Mouse (Mus musculus) spleen, postnatal 36 days (tissue): ENCODE results near the gene Jsrp1.
"Not testable (repeated sequence)": the region's sequence is repeated elsewhere in the genome, so short reads cannot be mapped to it uniquely, and the experiment has no call there.

Experiments used
- DNase-seq, 2 experiments: peaks; one replicate each; pipeline ENCODE4 v3.0.0; 2022; ENCODE audit warnings: low spot score in 2 of 2, mixed read lengths in 1 of 2

The Jsrp1 gene

GRCm38 (mm10) chr10:80832818-80833217 is 19.5 kb upstream of the Jsrp1 start:
- DNase-seq = no peak

- DNase-seq = peak; percentile 60 to 71
Observed at GRCm38 (mm10) chr10:80831136-80831535, 17.8 kb upstream of the Jsrp1 start.

- no peak for DNase-seq
Observed at GRCm38 (mm10) chr10:80829359-80830278, 16.3 kb upstream of the Jsrp1 start.

GRCm38 (mm10) chr10:80828587-80828986 is 15.3 kb upstream of the Jsrp1 start:
- not testable (repeated sequence) for DNase-seq

GRCm38 (mm10) chr10:80827870-80828420 is 14.6 kb upstream of the Jsrp1 start:
- no peak for DNase-seq

GRCm38 (mm10) chr10:80827063-80827869 is 14.0 kb upstream of the Jsrp1 start:
- no peak for DNase-seq

- DNase-seq = peak; percentile 99 to 100
Observed at GRCm38 (mm10) chr10:80826151-80827062, 13.1 kb upstream of the Jsrp1 start, which contains the start of gene Oaz1. Gene Oaz1 (plus strand): TSS chr10:80826656.

- DNase-seq = no peak
Observed at GRCm38 (mm10) chr10:80824827-80825226, 11.5 kb upstream of the Jsrp1 start.

GRCm38 (mm10) chr10:80823847-80824643 is 10.7 kb upstream of the Jsrp1 start:
- peak; percentile 27 to 41 for DNase-seq

GRCm38 (mm10) chr10:80823316-80823715 is 10.0 kb upstream of the Jsrp1 start:
- no peak for DNase-seq

GRCm38 (mm10) chr10:80822528-80822927 is 9.2 kb upstream of the Jsrp1 start:
- DNase-seq = no peak

GRCm38 (mm10) chr10:80821991-80822390 is 8.7 kb upstream of the Jsrp1 start:
- peak; percentile 34 to 58 for DNase-seq

- DNase-seq = no peak
Observed at GRCm38 (mm10) chr10:80819406-80819805, 6.1 kb upstream of the Jsrp1 start.

GRCm38 (mm10) chr10:80818599-80819281 is 5.4 kb upstream of the Jsrp1 start:
- peak; percentile 60 to 74 for DNase-seq

- not testable (repeated sequence) for DNase-seq
Observed at GRCm38 (mm10) chr10:80817955-80818354, 4.7 kb upstream of the Jsrp1 start.

- DNase-seq = no peak
Observed at GRCm38 (mm10) chr10:80817164-80817563, 3.9 kb upstream of the Jsrp1 start.

- not testable (repeated sequence) for DNase-seq
Observed at GRCm38 (mm10) chr10:80816303-80816702, 3.0 kb upstream of the Jsrp1 start.

- no peak for DNase-seq
Observed at GRCm38 (mm10) chr10:80814800-80815199, 1.5 kb upstream of the Jsrp1 start.

- no peak for DNase-seq
Observed at GRCm38 (mm10) chr10:80812391-80813041, 782 bp downstream of the Jsrp1 start.
